8 mouse cellular contexts compared by ENCODE assay signal in the genomic region with DNA sequence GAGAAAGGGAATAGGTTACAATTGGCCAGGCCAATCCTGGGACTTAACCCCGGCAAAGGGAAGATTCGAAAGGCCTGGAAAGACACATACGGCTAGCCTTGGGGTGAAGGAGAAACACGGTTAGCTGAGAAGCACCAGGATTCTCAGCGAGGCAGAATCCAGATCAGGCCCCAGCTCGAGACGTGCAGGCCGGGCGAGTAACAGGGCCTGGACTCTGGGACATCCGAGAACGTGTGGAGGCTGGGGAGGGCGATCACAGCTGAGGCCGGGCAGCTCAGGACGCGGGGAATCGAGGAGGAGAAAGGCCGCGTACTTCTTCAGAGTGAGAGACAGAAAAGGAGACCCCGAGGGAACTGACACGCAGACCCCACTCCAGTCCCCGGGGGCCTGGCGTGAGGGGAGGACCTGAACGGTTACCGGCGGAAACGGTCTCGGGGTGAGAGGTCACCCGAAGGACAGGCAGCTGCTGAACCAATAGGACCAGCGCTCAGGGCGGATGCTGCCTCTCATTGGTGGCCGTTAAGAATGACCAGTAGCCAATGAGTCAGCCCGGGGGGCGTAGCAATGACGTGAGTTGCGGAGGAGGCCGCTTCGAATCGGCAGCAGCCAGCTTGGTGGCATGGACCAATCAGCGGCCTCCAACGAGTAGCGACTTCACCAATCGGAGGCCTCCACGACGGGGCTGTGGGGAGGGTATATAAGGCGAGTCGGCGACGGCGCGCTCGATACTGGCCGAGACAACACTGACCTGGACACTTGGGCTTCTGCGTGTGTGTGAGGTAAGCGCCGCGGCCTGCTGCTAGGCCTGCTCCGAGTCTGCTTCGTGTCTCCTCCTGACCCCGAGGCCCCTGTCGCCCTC. TPM values are rescaled to one million over a fixed set of nuclear protein-coding genes. Genes with fewer than 3 reads are reported as not detected.
A peak's percentile ranks its signal among the peaks of the same experiment; 100 is the strongest.
DNase-seq lines count a peak whose midpoint lies in the region; ATAC-seq lines count a peak whose summit lies in the region.

A gene (plus strand): TSS at position 603 of the 859 bp plus-strand sequence.

- peak within 1 kb of the TSS; percentile 100 for H3K4me3 ChIP-seq in intestine, embryonic 14.5 days (ENCODE audit: low read depth, low read length)

- peak within 1 kb of the TSS; percentile 89 for H3K4me2 ChIP-seq in intestine, embryonic 14.5 days (ENCODE audit: low read length)

- peak within 1 kb of the TSS; percentile 94 for H3K27ac ChIP-seq in intestine, embryonic 14.5 days (ENCODE audit: low read depth)

- DNase-seq in adrenal gland, adult 18-20 months (ENCODE audit: low spot score in 2 of 2): peak; percentile 96 to 97
- peak; percentile 100 for DNase-seq in embryo, embryonic 11 days
- peak; percentile 100 for DNase-seq in gastrocnemius, postnatal 25 days
- peak; percentile 100 for DNase-seq in intestine, embryonic 14.5 days (ENCODE audit: low spot score)
- peak; percentile 100 for DNase-seq in left cerebral cortex, postnatal 14 days (ENCODE audit: low spot score in 2 of 2)
- peak; percentile 100 for DNase-seq in mesoderm, embryonic 11.5 days (ENCODE audit: low read depth, low spot score)
- DNase-seq in right cerebral cortex, postnatal 36 days (ENCODE audit: low spot score in 2 of 2): peak; percentile 100
- peak; percentile 100 for DNase-seq in yolk sac, embryonic 10.5 days (ENCODE audit: low spot score)

- H3K27me3 ChIP-seq in intestine, embryonic 14.5 days (replicated peaks; ENCODE audit: control insufficient read depth, insufficient read depth, low read length): no peaks in the 10 kb centered on the region

- H3K36me3 ChIP-seq in intestine, embryonic 14.5 days (ENCODE audit: control insufficient read depth, insufficient read depth, low read length): peaks cover 42% of the 10 kb centered on the region

- H3K9ac ChIP-seq in intestine, embryonic 14.5 days (ENCODE audit: low read length): peak within 1 kb of the TSS; percentile 99

- ATAC-seq in intestine, embryonic 14.5 days (replicated peaks; ENCODE audit: low FRiP score, low TSS enrichment, low read depth): peak; percentile 100

- H3K9me3 ChIP-seq in intestine, embryonic 14.5 days (ENCODE audit: control insufficient read depth, low read length): no peaks in the 10 kb centered on the region

- under 1% methylated on average over 60 of the region's 60 CpGs for WGBS in intestine, embryonic 14.5 days

- peaks cover 39% of the 10 kb centered on the region for H3K4me1 ChIP-seq in intestine, embryonic 14.5 days (replicated peaks; ENCODE audit: control insufficient read depth, insufficient read depth, low read length)

- intact Hi-C loops in left cerebral cortex, postnatal 14 days (cut with DNase I): loop anchor here (1.0 kb wide), 1 partner anchor 17 kb away; no protein-coding TSS in a partner anchor

RNA-seq across cellular contexts. Expression of the gene that starts here (rescaled TPM):
- 100 to 1,000 TPM; 686 to 689 TPM for total RNA-seq in adrenal gland, adult 18-20 months (2021)
- total RNA-seq in gastrocnemius, postnatal 25 days (2021): 100 to 1,000 TPM; 189 to 222 TPM
- polyA plus RNA-seq in intestine, embryonic 14.5 days (2014; fragmentation: Nextera tagmentation; extraction: Ambion mirVana): 780 and 861 TPM in 2 replicates
- total RNA-seq in left cerebral cortex, postnatal 14 days (2021): 100 to 1,000 TPM; 260 to 334 TPM

Comparison
In these comparisons a context has a peak if more than half of its experiments do, and no peak if none do; other contexts are left out.
1. Peak in every context shown above with its lines: DNase-seq, ATAC-seq, H3K4me3 ChIP-seq and H3K27ac ChIP-seq.